Mouse (Mus musculus) gastrocnemius, postnatal 10 days (tissue): ENCODE measurements around the gene Plpp2. TPM values are rescaled to one million over a fixed set of nuclear protein-coding genes. Genes with fewer than 3 reads are reported as not detected.
A peak's percentile ranks its signal among the peaks of the same experiment; 100 is the strongest.

ENCODE experiments used
- DNase-seq: peaks from one replicate; pipeline ENCODE4 v3.0.0; 2021; ENCODE audit warnings: mixed read lengths
- long read RNA-seq, 2 experiments: library from polyadenylated mRNA; stranded (forward); transcript quantifications; one replicate each; pipeline ENCODE4 v2.0.0; 2021
- total RNA-seq, 2 experiments: library from RNA; stranded (reverse); gene quantifications; 2 replicates each; pipeline ENCODE4 v1.2.3; 2021

Gene Plpp2
- total RNA-seq: 1 to 10 TPM; 2.3 to 2.6 TPM
- long read RNA-seq, experiment 1, partial matches to known transcripts: 1 of 2 reads
- long read RNA-seq, experiment 1, other reads (novel, unspliced or antisense): 0 of 2 reads
- long read RNA-seq, experiment 2, partial matches to known transcripts: 0 of 3 reads
- long read RNA-seq, experiment 2, other reads (novel, unspliced or antisense): 0 of 3 reads

DNA sequence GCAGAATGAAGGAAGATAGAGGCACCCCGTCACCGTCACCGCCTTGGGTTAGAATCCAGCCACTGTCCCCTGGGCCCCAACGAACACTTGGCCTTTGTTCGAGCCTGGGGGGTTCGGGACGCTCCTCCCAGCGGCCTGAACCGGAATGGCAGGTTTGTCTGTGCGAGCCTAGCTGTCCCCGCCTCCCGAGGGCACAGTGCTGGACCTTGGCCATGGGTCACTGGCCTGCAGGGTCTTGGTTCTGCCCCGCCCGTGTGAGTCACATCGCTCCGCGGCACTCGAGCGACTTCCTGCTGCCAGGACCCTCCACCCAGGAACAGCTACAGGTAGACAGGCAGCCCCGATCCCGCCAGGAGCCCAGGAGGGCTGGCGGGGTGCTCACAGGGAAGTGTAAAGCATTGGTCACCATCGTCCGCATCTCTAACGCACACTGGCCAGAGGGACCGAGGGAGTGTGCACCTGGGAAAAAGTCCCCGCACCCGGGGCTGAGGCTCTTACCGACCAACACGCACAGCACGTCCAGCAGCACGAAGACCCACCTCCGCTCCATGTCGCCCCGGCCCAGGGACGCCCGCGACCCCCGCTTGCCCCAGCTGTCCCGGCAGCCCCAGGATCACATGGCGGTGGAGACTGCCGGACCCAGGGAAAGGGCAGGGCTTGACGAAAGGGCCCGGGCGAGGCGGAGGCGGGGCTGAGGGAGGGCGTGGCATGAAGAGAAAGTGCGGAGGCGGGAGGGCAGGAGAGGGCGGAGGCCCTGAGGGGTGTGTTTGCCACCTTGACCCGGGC is at the start of gene Plpp2:
Gene Plpp2, minus strand, starts transcription at position 671 of the 786 bp plus-strand sequence.
- DNase-seq: peak; percentile 66

DNA sequence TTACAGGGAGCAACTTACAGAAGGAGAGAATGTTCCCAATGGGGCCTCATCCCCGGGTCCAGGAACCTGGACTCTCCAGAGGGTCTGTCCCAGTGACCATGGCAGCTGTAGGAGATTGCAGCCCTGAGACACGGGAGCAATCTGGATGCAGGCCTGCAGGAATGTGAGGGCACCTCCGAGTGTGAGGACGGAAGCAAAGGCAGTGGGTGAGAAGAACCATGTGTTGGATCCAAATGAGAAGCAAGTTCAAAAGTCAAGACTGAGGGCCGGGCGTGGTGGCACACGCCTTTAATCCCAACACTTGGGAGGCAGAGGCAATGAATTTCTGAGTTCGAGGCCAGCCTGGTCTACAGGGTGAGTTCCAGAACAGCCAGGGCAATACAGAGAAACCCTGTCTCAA is 47.9 kb upstream of the Plpp2 start:
- DNase-seq: no peak

DNA sequence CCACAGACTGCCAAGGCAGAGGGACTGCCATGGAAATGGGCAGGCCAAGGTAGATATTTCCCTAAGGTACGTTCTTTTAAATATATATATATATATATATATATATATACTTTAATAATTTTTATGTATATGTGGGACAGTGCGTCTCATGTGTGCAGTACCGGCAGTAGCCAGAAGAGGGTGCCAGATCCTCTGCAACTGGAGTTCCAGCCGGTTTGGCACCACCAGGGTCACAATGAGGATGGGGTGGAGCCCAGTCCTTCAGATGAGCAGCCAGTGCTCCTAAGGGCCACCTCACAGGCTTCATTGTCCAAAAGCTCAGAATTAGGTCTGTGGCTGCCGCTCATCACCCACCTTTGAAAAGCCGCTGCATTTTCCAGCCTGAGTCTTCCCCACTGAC is 47.2 kb upstream of the Plpp2 start:
- peak; percentile 64 for DNase-seq

DNA sequence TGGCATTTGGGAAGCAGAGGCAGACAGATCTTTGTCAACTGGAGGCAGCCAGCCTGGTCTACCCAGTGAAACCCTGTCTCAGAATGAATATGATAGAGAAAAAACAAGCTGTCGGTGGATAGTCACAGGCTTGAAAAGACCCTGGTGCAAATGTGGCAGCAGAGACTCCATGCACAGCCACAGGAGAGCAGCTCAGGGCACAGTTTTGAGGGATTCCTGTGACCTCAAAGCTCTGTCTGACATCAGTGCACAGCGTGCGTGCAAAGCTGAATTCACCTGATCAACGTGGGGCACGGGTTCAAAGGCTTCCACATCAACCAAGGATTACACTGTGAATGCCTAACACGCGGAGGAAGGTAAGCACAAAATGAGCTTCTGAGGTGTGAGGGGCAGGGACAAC is 46.8 kb upstream of the Plpp2 start:
- no peak for DNase-seq

DNA sequence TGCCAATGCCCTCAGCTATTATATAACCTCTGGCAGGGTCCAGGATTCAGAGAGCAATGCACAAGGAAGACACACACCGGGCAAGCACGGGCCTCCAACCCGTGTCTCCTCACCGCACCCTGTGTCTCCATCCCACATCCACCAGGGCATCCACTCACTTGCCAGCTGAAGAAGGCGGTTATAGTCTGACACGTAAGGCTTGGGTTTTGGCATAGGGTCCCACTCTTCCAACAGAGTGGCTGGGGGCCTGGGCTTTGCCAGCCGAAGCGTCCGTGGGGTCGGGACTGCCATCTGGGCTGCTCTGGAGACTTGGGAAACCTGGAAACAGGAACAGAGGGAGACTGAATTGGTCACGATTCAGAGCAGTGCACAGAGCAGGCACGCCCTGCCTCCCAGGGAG is 46.2 kb upstream of the Plpp2 start:
- no peak for DNase-seq

DNA sequence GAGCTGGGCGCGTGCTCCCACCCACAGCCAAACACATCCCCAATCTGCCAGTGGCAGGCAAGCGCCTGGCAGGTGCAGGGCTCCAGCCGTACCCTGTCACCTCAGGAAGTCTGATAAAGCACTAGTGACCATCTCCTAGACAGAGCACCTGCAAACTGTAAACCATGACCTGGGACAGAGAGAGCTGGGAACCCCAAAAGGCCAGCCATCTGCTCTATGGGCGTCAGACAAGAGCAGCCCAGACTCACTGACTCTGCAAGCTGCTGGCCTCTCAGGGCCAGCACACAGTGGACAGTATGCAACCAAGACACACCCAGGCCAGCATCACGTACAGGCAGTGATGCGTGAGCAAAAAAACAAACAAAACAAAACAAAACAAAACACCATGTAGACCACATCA is 45.3 kb upstream of the Plpp2 start:
- no peak for DNase-seq

DNA sequence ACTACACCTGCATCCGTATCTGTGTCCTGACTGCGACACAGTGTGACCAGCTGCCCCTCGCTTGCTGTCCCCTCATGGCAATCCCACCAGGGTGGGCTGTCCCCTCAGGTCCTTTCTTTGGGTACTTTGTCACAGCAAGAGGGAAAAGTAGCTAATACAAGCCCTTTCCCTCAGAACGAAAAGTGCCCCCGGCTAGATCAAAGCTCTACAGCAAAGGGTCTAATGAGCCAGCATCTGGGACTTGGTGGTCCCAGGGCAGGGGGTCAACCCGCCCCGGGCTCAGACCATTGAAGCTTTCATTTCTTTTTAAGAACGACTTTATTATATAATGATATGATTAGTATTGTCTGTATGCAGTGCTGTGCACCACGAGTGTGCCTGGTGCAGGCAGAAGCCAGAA is 44.7 kb upstream of the Plpp2 start:
- no peak for DNase-seq

DNA sequence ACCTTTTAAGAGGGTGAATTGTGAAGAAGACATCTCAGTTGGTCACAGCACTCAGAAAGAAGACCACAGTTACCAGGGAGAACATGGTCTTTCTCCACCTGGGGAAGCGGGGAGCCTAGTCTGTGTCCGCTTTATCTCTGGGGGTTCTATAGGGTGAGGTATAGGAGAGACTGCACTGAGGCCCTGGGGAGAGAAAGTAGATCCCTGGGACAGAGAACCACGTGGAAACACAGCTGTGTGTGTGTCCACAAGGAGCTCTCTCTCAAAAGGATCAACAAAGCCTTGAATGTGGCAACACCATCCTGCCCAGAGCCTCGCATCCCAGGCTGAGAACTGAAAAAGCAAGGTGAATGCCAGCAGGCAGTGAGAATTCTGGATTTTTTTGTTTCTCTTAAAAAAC is 43.8 kb upstream of the Plpp2 start:
- DNase-seq: no peak

DNA sequence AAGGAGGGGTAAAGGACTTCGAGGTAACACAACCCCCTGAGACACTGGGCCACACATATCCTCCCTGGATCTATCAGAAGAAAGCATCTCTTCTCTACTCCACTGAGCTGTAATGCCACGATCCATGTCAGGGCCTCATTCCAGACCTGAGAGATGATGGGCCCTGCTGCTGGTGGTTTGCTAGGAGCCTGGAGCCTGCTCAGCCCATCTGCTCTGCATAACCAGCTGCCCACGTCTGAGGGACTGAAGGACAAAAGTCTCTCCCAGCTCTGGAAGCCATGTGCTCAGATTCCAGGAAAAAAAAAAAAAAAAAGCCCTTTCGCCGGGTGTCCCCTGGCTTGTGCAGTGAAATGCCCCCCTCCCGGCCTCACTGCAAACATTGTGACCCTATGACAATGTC is 42.2 kb upstream of the Plpp2 start:
- no peak for DNase-seq

DNA sequence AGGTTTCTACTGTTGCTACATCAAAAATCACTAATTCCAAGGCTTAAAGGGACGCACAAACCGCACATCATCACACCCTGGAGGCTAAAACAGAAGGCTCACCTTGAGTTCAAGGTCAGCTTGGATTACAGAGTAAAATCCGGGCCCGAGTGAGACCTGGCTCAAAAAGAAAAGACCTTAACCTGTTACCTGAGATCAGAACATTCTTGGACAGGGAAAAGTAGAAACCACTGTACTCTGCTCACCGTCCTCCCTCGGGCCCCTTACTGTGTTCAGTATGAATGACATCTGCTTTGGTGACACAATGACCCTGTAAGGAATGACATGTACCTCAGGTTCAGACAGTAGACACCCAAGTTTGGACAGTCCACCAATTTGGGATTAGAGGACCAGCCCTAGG is 41.2 kb upstream of the Plpp2 start:
- DNase-seq: no peak

DNA sequence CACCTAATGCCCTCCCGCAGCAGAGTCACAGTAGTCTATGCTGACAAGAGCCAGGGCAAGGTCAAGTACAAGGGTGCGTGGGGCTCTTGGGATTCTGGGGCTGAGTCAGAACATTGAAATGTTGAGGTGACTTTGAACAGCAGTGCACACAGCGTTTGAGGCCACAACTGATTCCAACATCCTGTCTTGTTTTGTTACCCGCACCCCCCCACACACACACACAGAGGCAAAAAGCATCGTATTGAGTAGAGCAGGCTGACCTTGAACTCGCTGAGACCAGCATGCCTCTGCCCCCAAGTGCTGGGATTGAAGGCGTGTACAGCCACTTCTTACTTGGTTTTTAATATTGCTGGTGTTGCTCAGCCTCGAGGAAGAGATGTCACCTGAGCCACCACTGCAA is 40.8 kb upstream of the Plpp2 start:
- DNase-seq: no peak

DNA sequence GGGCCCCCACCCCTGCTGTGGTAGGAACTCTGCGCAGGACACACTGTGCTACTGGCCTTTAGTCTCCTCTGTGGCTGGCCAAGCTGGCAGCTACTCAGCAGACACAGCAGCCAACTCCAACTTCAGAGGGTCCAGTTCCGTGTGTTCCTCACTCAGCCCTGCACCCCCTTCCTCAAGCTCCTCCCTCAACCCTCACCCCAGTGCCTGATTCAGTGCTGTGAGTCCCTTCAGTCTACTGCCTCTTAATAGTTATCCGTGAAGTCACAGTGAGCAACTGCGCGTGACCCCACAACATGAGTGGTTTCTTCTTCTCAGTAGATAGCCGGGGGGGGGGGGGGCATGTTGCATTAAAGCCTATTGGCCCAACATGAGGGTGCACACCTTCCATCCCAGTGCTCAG is 40.0 kb upstream of the Plpp2 start:
- no peak for DNase-seq

DNA sequence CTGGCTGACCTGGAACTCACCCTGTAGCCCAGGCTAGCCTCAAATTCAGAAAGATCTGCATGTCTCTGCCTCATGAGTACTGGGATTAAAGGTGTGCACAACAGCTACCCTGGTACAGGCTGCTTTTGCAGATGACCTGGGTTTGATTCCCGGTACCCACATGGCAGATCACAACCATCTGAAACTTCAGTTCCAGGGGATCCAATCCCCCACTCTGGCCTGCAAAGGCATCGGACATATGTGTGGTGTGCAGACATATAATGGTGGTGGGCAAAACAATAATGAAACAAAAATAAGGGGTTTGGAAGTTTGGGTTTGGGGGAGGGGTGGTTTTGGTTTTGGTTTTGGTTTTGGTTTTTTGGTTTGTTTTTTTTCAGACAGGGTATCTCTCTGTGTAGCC is 37.7 kb upstream of the Plpp2 start:
- DNase-seq: no peak

DNA sequence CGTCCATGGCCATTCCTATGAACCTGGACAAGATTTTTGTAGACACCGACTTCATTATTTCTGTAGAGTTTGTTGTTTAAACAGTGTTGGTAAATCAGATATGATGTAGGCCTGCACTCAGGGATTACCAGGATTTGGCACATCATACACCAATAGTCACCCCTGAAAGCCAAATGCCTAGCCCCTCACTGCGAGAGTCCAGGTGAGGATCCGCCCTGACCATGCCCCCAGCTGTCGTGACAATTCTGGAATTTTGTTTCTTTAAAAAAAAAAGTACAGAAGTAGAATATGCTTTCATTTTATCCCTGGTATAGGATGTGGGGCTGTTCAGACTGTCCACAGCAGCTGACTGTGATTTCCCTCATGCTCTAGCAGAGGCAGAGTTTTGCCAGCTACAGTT is 36.3 kb upstream of the Plpp2 start:
- no peak for DNase-seq

DNA sequence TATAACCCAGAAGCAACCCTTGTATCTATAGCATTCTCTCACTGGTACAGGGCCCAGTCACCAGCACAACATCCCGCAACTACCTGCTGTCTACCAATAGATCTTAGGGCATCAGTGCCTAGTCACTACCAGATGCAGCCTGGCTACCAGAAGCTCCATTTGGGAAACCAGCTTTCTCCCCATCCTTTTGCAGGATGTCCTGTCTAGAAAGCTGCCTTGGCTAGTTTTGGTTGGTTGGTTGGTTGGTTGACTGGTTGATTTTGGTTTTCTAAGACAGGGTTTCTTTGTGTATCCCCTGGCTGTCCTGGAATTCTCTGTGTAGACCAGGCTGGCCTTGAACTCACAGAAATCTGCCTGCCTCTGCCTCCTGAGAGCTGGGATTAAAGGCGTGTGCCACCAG is 26.1 kb upstream of the Plpp2 start:
- DNase-seq: peak; percentile 0

DNA sequence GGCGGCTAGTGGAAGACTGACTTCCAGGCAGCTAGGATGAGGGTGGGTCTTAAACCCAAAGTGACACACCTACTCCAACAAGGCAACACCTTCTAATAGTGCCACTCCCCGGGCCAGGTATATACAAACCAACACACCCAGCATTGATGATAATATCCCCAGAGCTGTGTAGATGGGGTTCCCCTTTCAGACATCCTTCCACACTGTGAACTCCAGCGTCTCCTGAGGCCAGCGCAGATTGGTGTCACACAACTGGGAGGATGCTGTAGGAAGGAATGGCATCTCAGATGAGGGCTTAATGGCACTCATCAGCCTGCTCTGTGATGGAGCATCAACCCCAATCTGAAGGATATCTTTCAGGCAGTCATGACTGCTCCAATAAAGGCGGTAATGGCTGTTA is 23.9 kb upstream of the Plpp2 start:
- DNase-seq: peak; percentile 0

DNA sequence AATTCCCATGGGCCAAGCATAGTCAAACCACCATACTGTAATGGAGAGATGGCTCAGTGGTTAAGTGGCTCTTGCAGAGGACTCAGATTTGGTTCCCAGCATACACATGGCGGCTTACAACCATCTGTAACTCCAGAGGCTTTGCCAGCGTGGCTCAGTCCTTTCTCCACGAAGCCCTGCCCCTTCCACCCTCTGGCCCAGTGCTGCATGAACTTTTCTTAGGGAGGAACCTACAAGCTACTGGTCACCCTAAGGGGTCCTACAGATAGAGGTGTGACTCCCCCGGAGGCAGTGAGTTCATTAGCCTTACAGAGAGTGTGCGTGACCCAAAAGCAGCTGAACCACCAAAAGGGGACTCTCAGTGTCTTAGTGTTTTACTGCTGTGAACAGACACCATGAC is 23.4 kb upstream of the Plpp2 start:
- DNase-seq: peak; percentile 1

DNA sequence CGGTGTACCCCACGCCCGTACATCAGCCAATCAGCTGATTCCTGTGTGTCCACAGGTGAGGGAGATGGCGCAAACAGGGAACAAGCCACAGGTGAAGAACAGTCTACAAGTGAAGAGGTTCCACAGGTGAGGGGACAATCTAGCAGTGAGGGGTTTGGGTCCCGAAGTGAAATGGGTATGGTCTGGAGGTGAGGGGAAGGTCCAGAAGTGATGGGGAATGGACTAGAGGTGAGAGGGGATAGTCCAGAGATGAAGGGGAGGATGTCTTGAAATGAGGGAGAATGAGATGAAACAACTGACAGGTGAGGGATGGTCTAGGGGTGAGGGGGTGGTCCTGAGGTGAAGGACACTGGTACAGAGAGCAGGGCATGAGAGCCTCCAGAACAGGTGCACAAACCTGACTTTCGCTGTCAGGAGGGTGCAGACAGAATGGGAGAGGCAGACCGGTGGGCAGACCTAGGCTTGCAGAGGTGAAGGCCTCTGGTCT is 21.7 kb upstream of the Plpp2 start:
- DNase-seq: peak; percentile 3

DNA sequence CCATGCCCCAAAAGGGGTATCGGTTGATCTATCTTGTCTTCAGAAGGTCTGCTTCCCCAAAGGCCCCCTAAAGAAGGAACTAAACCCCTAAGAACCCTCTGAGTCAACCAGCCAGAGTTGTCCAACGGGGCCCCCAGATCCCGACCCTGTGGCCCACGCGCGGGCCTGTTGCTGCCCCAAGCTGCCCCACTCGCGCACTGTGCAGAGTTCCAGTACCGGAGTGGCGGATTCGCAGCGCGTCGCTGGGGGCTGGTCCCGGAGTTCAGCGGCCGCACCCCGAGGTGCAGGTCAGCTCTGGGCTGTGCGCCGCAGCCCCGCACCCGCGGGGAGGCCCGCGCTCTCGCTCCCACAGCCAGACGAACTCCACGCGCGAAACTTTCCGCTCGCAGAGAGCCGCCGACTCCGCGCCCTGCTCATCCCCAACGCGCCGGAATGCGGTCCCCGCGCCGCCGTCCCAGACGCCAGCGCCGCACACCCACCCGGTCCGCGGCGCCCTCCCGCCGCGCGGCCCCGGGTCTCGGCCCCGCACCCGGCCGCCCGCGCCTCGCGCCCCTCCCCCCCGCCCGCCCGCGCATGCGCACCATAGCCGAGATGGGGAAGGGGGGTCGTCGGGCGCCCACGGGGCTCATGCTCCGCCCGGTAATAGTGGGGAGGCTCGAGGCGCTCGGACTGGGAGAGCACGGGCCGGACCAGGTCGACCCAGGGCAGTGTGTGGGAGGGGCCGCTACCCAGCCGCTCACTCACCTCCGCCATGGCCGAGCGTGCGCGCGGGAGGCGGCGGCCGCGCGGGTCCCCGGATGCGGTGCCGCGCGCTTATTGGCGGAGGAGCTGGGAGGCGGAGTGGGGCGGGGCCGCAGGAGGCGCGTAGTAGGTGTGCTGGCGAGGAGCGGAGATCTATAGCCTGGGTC is 21.0 kb upstream of the Plpp2 start, which contains the start of gene Mier2:
Gene Mier2, minus strand, starts transcription at position 870 of the 908 bp plus-strand sequence.
- peak; percentile 73 for DNase-seq

DNA sequence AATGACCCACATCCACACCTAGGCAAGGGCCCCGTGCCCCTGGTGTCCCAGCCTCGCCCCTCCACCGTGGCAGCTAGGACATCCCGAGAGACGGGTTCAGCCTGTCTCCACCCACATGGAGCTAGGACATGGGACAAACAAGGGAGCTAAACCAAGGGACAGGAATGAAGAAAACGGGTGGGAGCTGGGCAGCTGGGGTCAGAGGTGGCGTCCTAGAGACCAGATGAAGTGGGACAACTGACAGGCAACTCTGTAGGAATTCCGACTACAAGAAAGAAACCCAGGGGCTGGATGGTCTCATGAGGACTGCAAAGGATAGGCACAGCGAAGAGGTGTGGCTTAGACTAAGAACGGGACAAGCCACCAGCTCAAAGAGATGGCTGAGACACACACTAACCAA is 20.1 kb upstream of the Plpp2 start:
- peak; percentile 4 for DNase-seq

DNA sequence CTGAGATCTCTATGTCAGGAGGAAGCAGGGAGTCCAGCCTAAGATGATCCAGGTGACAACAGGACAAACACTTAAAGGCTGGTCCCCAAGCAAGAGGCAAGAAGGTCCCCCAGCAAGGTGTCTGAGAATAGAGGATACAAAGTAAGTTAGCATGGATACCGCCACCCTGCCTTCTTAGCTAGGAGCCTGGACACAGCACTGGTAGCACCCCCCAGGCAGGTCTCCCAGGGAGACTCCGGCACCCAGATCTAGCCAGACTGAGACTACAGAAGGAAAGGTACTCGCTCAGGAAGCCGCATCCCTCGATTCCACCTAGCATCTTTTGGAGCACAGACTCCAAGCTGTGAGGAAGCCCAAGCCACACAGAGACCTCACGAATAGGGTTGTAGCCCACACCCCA is 19.6 kb upstream of the Plpp2 start:
- peak; percentile 3 for DNase-seq

DNA sequence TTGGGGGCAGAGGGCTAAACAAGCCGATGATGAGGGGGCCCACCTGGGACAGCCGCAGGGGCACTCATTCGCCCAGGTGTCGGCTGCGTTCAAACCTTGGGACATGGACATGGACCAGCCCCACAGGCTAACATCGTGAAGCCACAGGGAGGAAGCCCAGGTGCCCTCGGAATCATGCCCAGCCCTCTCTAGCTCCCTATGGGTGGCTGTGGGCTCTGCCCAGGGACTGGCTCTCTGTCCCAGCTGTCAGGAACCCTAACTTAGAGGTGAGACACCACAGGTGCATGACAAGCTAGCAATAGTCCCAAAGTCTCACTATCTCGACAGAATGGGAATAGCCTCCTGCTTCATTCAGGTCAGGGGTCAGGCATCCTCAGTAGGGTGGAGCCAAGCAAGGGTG is 18.9 kb upstream of the Plpp2 start:
- no peak for DNase-seq

DNA sequence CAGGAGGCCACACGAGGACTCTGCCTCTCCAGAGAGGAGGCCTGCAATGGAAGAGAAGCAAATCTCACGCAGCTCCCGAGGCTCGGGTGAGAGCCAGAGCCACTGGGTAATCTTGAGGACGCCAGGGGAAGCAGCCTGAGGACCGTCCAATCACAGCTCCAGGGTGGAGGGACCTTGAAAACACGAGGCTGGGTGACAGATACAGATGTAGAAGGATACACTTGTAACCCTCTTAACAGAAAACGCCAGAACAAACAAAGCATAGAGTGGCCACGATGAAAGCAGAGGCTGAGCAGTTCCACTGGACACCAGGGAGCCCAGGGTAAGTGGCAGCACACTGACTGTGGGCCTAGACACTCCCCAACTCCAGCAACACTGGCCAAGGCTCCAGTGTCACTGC is 16.8 kb upstream of the Plpp2 start:
- DNase-seq: no peak
